Mouse (Mus musculus) hindbrain, postnatal 0 days (tissue): ENCODE results near the gene Unc13b. TPM values are rescaled to one million over a fixed set of nuclear protein-coding genes. Genes with fewer than 3 reads are reported as not detected.

ENCODE experiments used
- ATAC-seq: fragments of 200-750 bp; cut with Nextera tagmentation; 2 replicates; pipeline ENCODE4 v1.8.0; 2017; ENCODE audit warnings: mild to moderate bottlenecking, moderate TSS enrichment, moderate library complexity
- DNase-seq: peaks from one replicate; pipeline ENCODE4 v3.0.0-alpha.2; 2015; ENCODE audit warnings: low spot score
- H3K27ac ChIP-seq: fragments of 300-500 bp; sonication (generic); 2 replicates; pipeline ENCODE4 v1.5.1; 2014; ENCODE audit warnings: mild to moderate bottlenecking
- H3K27me3 ChIP-seq: fragments of 300-500 bp; sonication (generic); 2 replicates; pipeline ENCODE4 v1.6.1; 2014; ENCODE audit warnings: low read length, mixed read lengths; ENCODE audit not compliant: insufficient read depth
- H3K36me3 ChIP-seq: fragments of 300-500 bp; sonication (generic); 2 replicates; pipeline ENCODE4 v1.6.1; 2014; ENCODE audit warnings: low read length, mixed read lengths; ENCODE audit not compliant: insufficient read depth
- H3K4me1 ChIP-seq: fragments of 300-500 bp; sonication (generic); 2 replicates; pipeline ENCODE4 v1.6.1; 2014; ENCODE audit warnings: antibody characterized with exemption, low read length, mixed read lengths; ENCODE audit not compliant: insufficient read depth
- H3K4me2 ChIP-seq: fragments of 300-500 bp; sonication (generic); 2 replicates; pipeline ENCODE4 v1.6.1; 2014; ENCODE audit warnings: low read depth, mild to moderate bottlenecking, low read length, moderate library complexity, mixed read lengths
- H3K4me3 ChIP-seq: fragments of 300-500 bp; sonication (generic); 2 replicates; pipeline ENCODE4 v1.5.1; 2014; ENCODE audit warnings: low read length
- H3K9ac ChIP-seq: fragments of 300-500 bp; sonication (generic); replicated peaks from 2 replicates; pipeline ENCODE4 v1.6.1; 2014; ENCODE audit warnings: mild to moderate bottlenecking, low read length, moderate library complexity, mixed read lengths
- H3K9me3 ChIP-seq: fragments of 300-500 bp; sonication (generic); 2 replicates; pipeline ENCODE4 v1.6.1; 2016; ENCODE audit warnings: low read length, mixed read lengths
- CTCF ChIP-seq: IDR thresholded peaks from 2 replicates; pipeline ENCODE4 v1.5.1; 2016; ENCODE audit warnings: antibody characterized with exemption, control low read depth, low read depth
- WGBS: fragments of 180-500 bp; shearing (Covaris S2); extraction: QIAGEN DNeasy Blood & Tissue Kit; methylation state at CpG from one replicate; pipeline ENCODE4 v1.1.7; 2014; 5-methylcytosine and 5-hydroxymethylcytosine counted together
- polyA plus RNA-seq: library from polyadenylated mRNA; unstranded; fragments of >200 nt; fragmentation: Nextera tagmentation; extraction: Ambion mirVana; gene quantifications from 2 replicates; pipeline ENCODE4 v1.2.1, GENCODE M21; 2015
- total RNA-seq: library from RNA; depleted of rRNA; stranded (reverse); fragments of >200 nt; gene quantifications from 2 replicates; pipeline ENCODE4 v1.2.3, GENCODE M21; 2014

Gene Unc13b
- total and polyA plus RNA-seq, 2 experiments from 2014 or later: 6.6 to 40.4 TPM

DNA sequence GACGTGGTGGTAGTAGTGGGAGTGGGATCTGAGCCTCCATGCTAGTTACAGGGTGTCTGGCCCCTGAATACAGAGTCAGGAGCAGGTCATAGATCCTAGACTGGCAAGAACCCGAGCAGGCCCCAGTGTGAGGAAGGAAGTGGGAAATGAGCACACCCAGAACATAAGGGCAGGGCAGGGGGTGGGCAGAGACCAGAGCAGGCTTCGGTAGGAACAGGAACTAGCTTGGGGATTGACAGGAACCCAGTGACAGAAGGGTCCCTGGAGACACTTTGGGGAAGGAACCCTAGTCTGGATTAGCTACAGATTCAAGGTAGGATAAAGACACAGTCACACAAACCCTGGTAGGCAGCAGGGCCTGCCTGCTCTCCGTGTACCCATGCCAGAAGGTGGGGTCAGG is 14.1 kb upstream of the Unc13b start:
- Histone ChIP-seq H3K9me3 (no peaks in the 10 kb centered on the region), H3K4me2 (peak overlapping the region; percentile 70), H3K4me1 (peaks cover 4% of the 10 kb centered on the region), H3K27me3 (no peaks in the 10 kb centered on the region), H3K36me3 (no peaks in the 10 kb centered on the region), H3K9ac (peak overlapping the region; percentile 48; the same call in 1 of the 2 replicates), H3K4me3 (peak overlapping the region; percentile 51), H3K27ac (peak overlapping the region; percentile 79)
- TF ChIP-seq CTCF: no peak
- 5% methylated on average over 4 of the region's 4 CpGs for WGBS
- DNase-seq: peak; percentile 17
- no peak for ATAC-seq

DNA sequence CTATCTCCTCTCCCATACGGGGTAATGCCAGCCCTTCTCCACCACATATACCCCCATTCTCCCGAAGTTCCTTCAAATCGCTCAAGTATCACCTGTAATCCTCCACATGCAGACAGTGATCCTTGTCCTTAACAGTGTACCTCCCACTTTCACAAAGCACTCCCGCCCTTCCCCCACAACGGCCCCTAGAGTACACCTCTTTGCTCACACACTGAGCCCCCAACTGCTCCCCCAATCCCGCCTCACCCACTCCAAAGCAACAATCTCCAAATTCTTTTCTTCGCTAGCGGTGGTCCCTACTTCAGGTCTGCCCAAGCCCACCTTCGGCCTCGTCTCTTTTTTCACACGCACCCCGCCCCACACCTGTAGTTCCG is 13.5 kb upstream of the Unc13b start:
- WGBS: 2% methylated on average over 13 of the region's 13 CpGs

DNA sequence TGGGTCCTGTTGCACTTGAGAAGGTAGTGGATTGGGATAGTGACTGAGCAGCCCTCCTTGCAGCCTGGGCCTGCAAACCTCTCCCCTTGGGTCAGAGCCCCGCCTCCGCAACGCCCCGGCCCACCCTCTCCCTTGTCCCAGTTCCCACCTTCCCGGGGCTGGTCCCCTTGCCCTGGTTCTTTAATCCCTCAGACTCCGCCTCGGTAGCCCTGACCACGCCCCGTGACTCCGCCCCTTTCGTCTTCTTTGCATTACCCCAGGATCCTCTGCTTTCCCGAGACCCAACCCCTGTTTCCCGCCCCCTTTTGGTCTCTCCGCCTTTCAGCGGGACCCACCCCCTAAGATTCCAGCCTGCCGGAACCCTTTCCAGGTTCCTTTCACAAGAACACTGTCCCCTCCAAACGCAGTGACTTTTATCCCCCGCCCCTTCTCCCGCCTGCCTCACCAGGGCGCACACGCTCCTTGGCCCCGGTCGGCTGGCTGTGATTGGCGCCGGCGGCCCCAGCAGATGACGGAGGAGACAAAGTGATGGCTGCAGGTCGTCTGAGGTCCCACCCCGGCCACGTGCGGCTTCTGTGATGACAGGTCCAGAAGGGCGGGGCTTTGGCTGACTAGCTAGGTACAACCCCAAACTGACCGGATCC is 13.0 kb upstream of the Unc13b start, which contains the start of gene Fam214b:
Gene Fam214b (minus strand): TSS at position 562 of the 644 bp plus-strand sequence.
- peak; percentile 97 for DNase-seq
- peak; percentile 92 for ATAC-seq
- Histone ChIP-seq H3K36me3 (no peaks in the 10 kb centered on the region), H3K4me3 (peak within 1 kb of the TSS; percentile 51), H3K4me2 (peak within 1 kb of the TSS; percentile 70), H3K27ac (peak within 1 kb of the TSS; percentile 79), H3K9me3 (no peaks in the 10 kb centered on the region), H3K9ac (peak within 1 kb of the TSS; percentile 48), H3K4me1 (peaks cover 4% of the 10 kb centered on the region), H3K27me3 (no peaks in the 10 kb centered on the region)
- TF ChIP-seq CTCF: peak; percentile 20; the same call in 1 of the 2 replicates
- under 1% methylated on average over 31 of the region's 33 CpGs for WGBS

More for the DNA sequence above, 13.5 kb upstream of the Unc13b start:
- Histone ChIP-seq H3K36me3 (no peaks in the 10 kb centered on the region), H3K27ac (peak overlapping the region; percentile 79), H3K4me3 (peak overlapping the region; percentile 51), H3K9me3 (no peaks in the 10 kb centered on the region), H3K9ac (peak overlapping the region; percentile 48), H3K4me2 (peak overlapping the region; percentile 70), H3K4me1 (peaks cover 4% of the 10 kb centered on the region), H3K27me3 (no peaks in the 10 kb centered on the region)
- TF ChIP-seq CTCF: no peak
- DNase-seq (no peak), ATAC-seq (peak; percentile 0; the same call in 1 of the 2 replicates)

DNA sequence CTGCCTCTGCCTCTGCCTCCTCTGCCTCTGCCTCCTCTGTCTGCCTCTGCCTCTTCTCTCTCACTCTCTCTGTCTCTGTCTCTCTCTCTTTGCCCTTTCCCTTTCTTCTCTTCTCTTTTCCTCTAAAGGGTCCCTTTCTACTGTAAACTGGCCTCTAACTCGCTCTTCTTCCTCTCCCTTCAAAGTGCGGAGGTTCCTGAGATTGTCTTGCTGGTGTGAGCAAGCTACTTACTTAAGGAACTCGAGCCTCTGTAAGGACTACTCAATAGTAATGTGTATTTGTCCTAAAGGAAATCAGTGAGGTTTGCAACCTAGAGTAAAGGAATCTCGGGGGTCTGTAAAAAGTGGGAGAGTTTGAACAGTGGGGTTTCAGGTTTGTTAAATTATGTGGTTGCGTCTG is 12.1 kb upstream of the Unc13b start:
- H3K27ac ChIP-seq: no peak overlapping the region
- DNase-seq (no peak), ATAC-seq (no peak)
- H3K4me1 ChIP-seq: peaks cover 4% of the 10 kb centered on the region
- H3K4me3 ChIP-seq: no peak overlapping the region
- H3K4me2 ChIP-seq: peak overlapping the region; percentile 70; the same call in 1 of the 2 replicates
- H3K9ac ChIP-seq: no peak overlapping the region
- WGBS: 59% methylated on average over 5 of the region's 5 CpGs
- no peak for TF ChIP-seq CTCF
- no peaks in the 10 kb centered on the region for H3K36me3 ChIP-seq
- H3K9me3 ChIP-seq: no peaks in the 10 kb centered on the region
- no peaks in the 10 kb centered on the region for H3K27me3 ChIP-seq

DNA sequence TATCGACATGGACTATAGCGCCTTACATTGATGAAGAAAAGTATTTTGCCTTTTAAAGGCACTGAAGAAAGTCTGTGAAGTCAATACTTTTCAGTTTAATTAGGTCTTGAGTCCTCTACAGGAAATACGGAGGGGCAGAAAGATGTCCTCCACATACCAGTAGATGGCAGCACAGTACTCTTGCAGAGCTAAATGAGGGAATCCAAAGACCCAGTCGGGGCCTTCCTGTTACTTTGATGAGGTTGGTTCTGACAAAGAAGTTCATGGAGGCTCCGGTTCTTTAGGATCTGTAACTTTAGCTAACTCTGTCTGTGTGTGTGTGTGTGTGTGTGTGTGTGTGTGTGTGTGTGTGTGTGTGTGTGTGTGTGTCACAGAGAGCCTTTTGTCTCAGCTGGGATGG is 11.5 kb upstream of the Unc13b start:
- Histone ChIP-seq H3K27ac (no peak overlapping the region), H3K4me1 (peaks cover 4% of the 10 kb centered on the region), H3K27me3 (no peaks in the 10 kb centered on the region), H3K9me3 (no peaks in the 10 kb centered on the region), H3K4me2 (no peak overlapping the region; the same call in 1 of the 2 replicates), H3K4me3 (no peak overlapping the region), H3K36me3 (no peaks in the 10 kb centered on the region), H3K9ac (no peak overlapping the region)
- DNase-seq: peak; percentile 95
- peak; percentile 89 for TF ChIP-seq CTCF
- ATAC-seq: no peak
- 8% methylated on average over 5 of the region's 5 CpGs for WGBS

DNA sequence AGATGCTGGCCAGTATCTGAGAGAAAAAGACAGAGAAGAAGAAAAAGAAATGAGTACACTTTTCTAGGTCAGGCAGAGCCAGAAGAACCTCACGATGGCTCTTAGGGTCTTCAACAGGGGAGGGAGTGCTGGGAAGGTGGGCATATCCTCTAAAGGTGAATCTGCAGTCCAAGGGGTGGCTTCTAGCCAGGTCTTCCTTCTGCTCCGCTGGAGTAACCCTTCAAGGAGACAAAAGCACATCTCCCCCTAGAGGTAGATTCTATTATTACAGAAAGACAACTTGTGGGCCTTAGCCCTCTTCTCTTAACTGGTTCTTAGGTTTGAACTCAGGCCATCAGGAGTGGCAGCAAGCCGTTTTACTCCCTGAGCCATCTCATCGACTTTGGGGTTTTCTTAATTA is 6.1 kb upstream of the Unc13b start:
- Histone ChIP-seq H3K9ac (no peak overlapping the region), H3K4me1 (no peaks in the 10 kb centered on the region), H3K36me3 (no peaks in the 10 kb centered on the region), H3K9me3 (no peaks in the 10 kb centered on the region), H3K4me2 (no peak overlapping the region), H3K27ac (no peak overlapping the region), H3K27me3 (no peaks in the 10 kb centered on the region), H3K4me3 (no peak overlapping the region)
- 0 out of 2 replicates have a peak, but pooled peaks have one; percentile 15 for ATAC-seq
- TF ChIP-seq CTCF: peak; percentile 69
- 15% methylated on average over 4 of the region's 4 CpGs for WGBS
- peak; percentile 84 for DNase-seq

DNA sequence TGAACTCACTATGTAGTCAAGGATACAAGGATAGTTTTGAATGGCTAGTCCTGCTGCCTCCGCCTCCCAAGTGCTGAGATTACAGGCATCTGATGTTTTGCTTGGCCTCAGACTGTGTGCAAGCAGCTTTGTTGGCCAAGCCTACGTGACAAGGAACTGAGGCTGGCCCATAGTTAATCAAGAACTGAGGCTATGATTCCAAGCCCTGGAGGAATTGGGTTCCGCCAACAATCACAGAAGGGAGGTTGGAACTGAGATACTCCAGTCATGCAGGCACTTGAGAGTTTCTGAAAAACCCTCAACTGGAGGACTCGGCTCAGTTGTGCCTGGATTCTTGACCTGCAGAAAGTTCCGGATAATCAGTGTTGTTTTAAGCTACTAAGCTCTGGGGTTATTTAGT is 1.1 kb upstream of the Unc13b start:
- Histone ChIP-seq H3K4me3 (no peak overlapping the region), H3K9me3 (no peaks in the 10 kb centered on the region), H3K27me3 (no peaks in the 10 kb centered on the region), H3K4me1 (peaks cover 3% of the 10 kb centered on the region; the same call in 1 of the 2 replicates), H3K36me3 (no peaks in the 10 kb centered on the region), H3K9ac (no peak overlapping the region), H3K27ac (no peak overlapping the region), H3K4me2 (no peak overlapping the region)
- DNase-seq (no peak), ATAC-seq (no peak)
- TF ChIP-seq CTCF: no peak
- 95% methylated on average over 5 of the region's 5 CpGs for WGBS
